Mouse (Mus musculus) hindbrain, embryonic 13.5 days (tissue): ENCODE results near the gene Gnao1. TPM values are rescaled to one million over a fixed set of nuclear protein-coding genes. Genes with fewer than 3 reads are reported as not detected.

Source experiments
- ATAC-seq: fragments of 200-750 bp; cut with Nextera tagmentation; 2 replicates; pipeline ENCODE4 v1.8.0; 2017; ENCODE audit warnings: moderate TSS enrichment; ENCODE audit not compliant: low FRiP score
- H3K27ac ChIP-seq: fragments of 300-500 bp; sonication (generic); 2 replicates; pipeline ENCODE4 v1.5.1; 2015; ENCODE audit warnings: inconsistent platforms, mild to moderate bottlenecking, moderate library complexity
- H3K27me3 ChIP-seq: fragments of 300-500 bp; sonication (generic); 2 replicates; pipeline ENCODE4 v1.6.1; 2015; ENCODE audit warnings: mild to moderate bottlenecking, inconsistent platforms
- H3K36me3 ChIP-seq: fragments of 300-500 bp; sonication (generic); 2 replicates; pipeline ENCODE4 v1.6.1; 2015; ENCODE audit warnings: mild to moderate bottlenecking, inconsistent platforms
- H3K4me1 ChIP-seq: fragments of 300-500 bp; sonication (generic); replicated peaks from 2 replicates; pipeline ENCODE4 v1.6.1; 2015; ENCODE audit warnings: inconsistent platforms
- H3K4me2 ChIP-seq: fragments of 300-500 bp; sonication (generic); 2 replicates; pipeline ENCODE4 v1.6.1; 2015; ENCODE audit warnings: inconsistent platforms, mild to moderate bottlenecking, moderate library complexity
- H3K4me3 ChIP-seq: fragments of 300-500 bp; sonication (generic); 2 replicates; pipeline ENCODE4 v1.5.1; 2015; ENCODE audit warnings: mild to moderate bottlenecking, inconsistent platforms
- H3K9ac ChIP-seq: fragments of 300-500 bp; sonication (generic); 2 replicates; pipeline ENCODE4 v1.6.1; 2015; ENCODE audit warnings: mild to moderate bottlenecking, inconsistent platforms
- H3K9me3 ChIP-seq: fragments of 300-500 bp; sonication (generic); 2 replicates; pipeline ENCODE4 v1.6.1; 2016; ENCODE audit warnings: inconsistent platforms
- WGBS: fragments of 180-500 bp; shearing (Covaris S2); methylation state at CpG from one replicate; pipeline ENCODE4 v1.1.7; 2015; 5-methylcytosine and 5-hydroxymethylcytosine counted together
- polyA plus RNA-seq: library from polyadenylated mRNA; unstranded; fragments of >200 nt; fragmentation: Nextera tagmentation; extraction: Ambion mirVana; gene quantifications from 2 replicates; pipeline ENCODE4 v1.2.1, GENCODE M21; 2015

Gnao1 gene
- polyA plus RNA-seq, 1 experiment from 2014 or later: 145 TPM

DNA sequence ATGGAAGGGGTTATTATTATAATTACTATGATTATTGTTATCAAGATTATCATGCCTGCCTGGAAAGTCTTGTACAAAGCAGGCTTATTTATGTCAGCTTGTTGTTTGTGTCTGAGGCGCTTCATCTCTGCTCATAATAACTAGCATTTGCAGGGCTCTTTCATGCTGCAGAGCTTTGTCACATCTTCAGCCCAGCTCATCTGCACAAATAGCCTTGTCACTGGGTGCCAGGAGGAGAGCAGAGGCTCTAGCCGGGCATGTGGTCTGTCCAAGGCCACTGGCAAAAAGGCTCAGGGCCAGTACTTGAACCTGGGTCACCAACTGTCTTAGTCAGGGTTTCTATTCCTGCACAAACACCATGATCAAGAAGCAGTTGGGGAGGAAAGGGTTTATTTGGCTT is 123.5 kb downstream of the Gnao1 start:
- Histone ChIP-seq H3K36me3 (peaks cover 7% of the 10 kb centered on the region), H3K9me3 (no peaks in the 10 kb centered on the region), H3K4me2 (no peak overlapping the region), H3K27me3 (no peaks in the 10 kb centered on the region), H3K4me1 (peaks cover 31% of the 10 kb centered on the region), H3K27ac (no peak overlapping the region), H3K9ac (no peak overlapping the region), H3K4me3 (no peak overlapping the region)
- 92% methylated on average over 2 of the region's 2 CpGs for WGBS
- ATAC-seq: no peak

GRCm38 (mm10) chr8:93938193-93938592 is 128.4 kb downstream of the Gnao1 start:
- no peaks in the 10 kb centered on the region for H3K9me3 ChIP-seq
- no peaks in the 10 kb centered on the region for H3K27me3 ChIP-seq
- H3K36me3 ChIP-seq: peaks cover 6% of the 10 kb centered on the region
- H3K4me3 ChIP-seq: no peak overlapping the region
- no peak for ATAC-seq
- no peak overlapping the region for H3K4me2 ChIP-seq
- no peak overlapping the region for H3K27ac ChIP-seq
- H3K4me1 ChIP-seq: peaks cover 16% of the 10 kb centered on the region
- WGBS: 85% methylated on average over 3 of the region's 3 CpGs
- H3K9ac ChIP-seq: no peak overlapping the region

DNA sequence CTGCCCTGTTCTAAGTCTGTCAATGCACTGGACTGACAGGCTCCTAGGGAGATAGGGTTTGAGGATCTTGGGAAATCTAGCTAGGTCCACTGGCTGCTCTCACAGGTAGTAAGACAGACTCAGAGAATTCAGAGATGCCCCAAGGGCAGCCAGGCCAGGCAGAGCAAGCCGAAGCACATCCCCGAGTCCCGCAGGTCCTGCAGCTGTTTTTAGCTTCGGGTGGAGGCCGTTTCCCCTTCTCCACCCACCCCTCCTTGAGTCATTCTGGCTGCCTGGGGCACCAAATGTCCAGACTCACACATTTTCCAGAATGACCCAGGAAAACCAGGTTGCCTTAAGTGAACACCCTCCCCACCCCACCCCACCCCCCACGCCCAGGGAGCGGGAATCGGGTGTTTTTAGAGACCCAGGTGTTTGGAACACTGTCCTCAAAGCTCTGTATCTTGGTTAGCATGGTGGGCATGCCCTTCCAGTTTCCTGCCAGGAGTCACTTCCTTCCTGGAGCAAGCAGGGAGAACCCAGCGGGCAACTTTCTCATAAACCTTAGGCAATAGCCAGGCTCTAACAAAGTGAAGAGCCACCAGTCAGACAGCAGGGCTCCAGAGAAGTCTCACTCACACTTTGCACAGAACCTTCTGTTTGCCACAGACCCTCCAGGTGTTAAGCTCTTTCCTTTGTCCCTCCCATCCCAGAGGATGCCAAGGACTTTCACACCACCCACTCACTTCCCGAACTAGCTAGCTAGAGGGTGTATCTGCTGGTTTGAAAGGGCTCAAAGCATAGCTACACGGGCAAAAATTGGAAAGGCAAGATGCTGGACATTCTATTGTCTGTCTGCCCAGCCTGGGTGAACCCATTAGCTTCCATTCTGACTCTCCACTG is 131.0 kb downstream of the Gnao1 start:
- H3K27me3 ChIP-seq: no peaks in the 10 kb centered on the region
- 78% methylated on average over 11 of the region's 11 CpGs for WGBS
- no peaks in the 10 kb centered on the region for H3K9me3 ChIP-seq
- peaks cover 8% of the 10 kb centered on the region; the same call in 1 of the 2 replicates for H3K4me1 ChIP-seq
- H3K9ac ChIP-seq: no peak overlapping the region
- no peak overlapping the region for H3K27ac ChIP-seq
- ATAC-seq: no peak
- no peak overlapping the region for H3K4me3 ChIP-seq
- peaks cover 23% of the 10 kb centered on the region for H3K36me3 ChIP-seq
- H3K4me2 ChIP-seq: no peak overlapping the region

DNA sequence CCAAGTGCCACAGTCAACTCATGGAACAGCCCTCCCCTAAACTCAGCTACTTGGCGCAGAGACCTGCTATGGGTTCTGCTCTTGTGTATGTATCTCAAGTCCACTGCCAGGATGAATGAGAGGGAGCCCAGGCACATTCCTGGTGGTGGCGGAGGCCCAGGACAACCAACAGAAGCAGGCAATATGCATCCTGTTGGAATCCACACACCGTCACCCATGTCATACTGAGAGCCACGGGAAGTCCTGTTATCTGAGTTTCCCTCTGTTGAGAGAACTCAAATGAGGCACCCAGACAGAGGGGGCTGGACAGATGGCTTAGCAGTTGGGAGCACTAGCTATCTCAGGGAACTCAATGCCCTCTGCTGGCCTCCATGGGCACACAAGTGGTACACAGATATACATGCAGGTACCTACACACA is 131.9 kb downstream of the Gnao1 start:
- peaks cover 8% of the 10 kb centered on the region; the same call in 1 of the 2 replicates for H3K4me1 ChIP-seq
- H3K27ac ChIP-seq: no peak overlapping the region
- ATAC-seq: no peak
- no peak overlapping the region for H3K4me3 ChIP-seq
- H3K36me3 ChIP-seq: peaks cover 31% of the 10 kb centered on the region
- no peak overlapping the region for H3K9ac ChIP-seq
- WGBS: 79% methylated on average over 4 of the region's 4 CpGs
- H3K9me3 ChIP-seq: no peaks in the 10 kb centered on the region
- H3K4me2 ChIP-seq: no peak overlapping the region
- H3K27me3 ChIP-seq: no peaks in the 10 kb centered on the region

DNA sequence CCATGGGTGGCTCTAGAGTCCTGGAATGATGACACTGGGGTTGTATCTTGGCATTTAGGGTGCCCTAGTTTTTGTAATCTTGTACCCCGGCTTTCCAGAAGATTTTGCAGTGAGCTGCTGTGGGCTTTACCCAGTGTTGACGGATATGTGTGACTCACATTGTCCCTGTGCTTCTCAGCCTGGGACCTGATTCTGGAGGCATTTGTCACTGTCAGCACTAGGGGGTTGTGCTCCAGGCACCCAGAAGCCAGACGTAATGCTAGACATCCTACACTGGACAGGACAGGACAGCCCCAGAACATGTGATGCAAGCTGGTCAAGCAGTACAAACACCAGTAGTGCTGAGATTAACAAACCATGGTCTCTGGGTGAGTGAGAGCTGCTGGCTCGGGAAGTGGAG is 136.0 kb downstream of the Gnao1 start:
- 0 out of 2 replicates have a peak, but pooled peaks cover 4% of the 10 kb centered on the region for H3K4me1 ChIP-seq
- no peaks in the 10 kb centered on the region for H3K9me3 ChIP-seq
- no peak overlapping the region for H3K4me2 ChIP-seq
- 74% methylated on average over 4 of the region's 4 CpGs for WGBS
- no peak overlapping the region for H3K27ac ChIP-seq
- no peak overlapping the region for H3K4me3 ChIP-seq
- peaks cover 67% of the 10 kb centered on the region for H3K36me3 ChIP-seq
- no peak overlapping the region for H3K9ac ChIP-seq
- ATAC-seq: no peak
- no peaks in the 10 kb centered on the region for H3K27me3 ChIP-seq

GRCm38 (mm10) chr8:93946397-93946796 is 136.6 kb downstream of the Gnao1 start:
- H3K4me2 ChIP-seq: no peak overlapping the region
- no peaks in the 10 kb centered on the region for H3K27me3 ChIP-seq
- no peak overlapping the region for H3K27ac ChIP-seq
- H3K36me3 ChIP-seq: peaks cover 73% of the 10 kb centered on the region
- H3K4me1 ChIP-seq: 0 out of 2 replicates have a peak, but pooled peaks cover 4% of the 10 kb centered on the region
- WGBS: 100% methylated on average over 1 of the region's 1 CpGs
- no peak overlapping the region for H3K4me3 ChIP-seq
- no peak for ATAC-seq
- H3K9me3 ChIP-seq: no peaks in the 10 kb centered on the region
- no peak overlapping the region for H3K9ac ChIP-seq

- no peak for ATAC-seq
- H3K4me3 ChIP-seq: no peak overlapping the region
- H3K27ac ChIP-seq: no peak overlapping the region
- no peaks in the 10 kb centered on the region for H3K4me1 ChIP-seq
- 88% methylated on average over 14 of the region's 14 CpGs for WGBS
- no peaks in the 10 kb centered on the region for H3K27me3 ChIP-seq
- H3K4me2 ChIP-seq: no peak overlapping the region
- H3K9ac ChIP-seq: no peak overlapping the region
- H3K9me3 ChIP-seq: no peaks in the 10 kb centered on the region
- H3K36me3 ChIP-seq: peaks cover 92% of the 10 kb centered on the region
These were observed 140.4 kb downstream of the Gnao1 start for GRCm38 (mm10) chr8:93950133-93950532.

- Histone ChIP-seq H3K27me3 (no peaks in the 10 kb centered on the region), H3K9ac (no peak overlapping the region), H3K4me1 (no peaks in the 10 kb centered on the region), H3K4me2 (no peak overlapping the region), H3K27ac (no peak overlapping the region), H3K4me3 (no peak overlapping the region), H3K36me3 (peaks cover 95% of the 10 kb centered on the region), H3K9me3 (no peaks in the 10 kb centered on the region)
- 85% methylated on average over 8 of the region's 9 CpGs for WGBS
- ATAC-seq: no peak
These were observed 142.7 kb downstream of the Gnao1 start for GRCm38 (mm10) chr8:93952511-93952910.

DNA sequence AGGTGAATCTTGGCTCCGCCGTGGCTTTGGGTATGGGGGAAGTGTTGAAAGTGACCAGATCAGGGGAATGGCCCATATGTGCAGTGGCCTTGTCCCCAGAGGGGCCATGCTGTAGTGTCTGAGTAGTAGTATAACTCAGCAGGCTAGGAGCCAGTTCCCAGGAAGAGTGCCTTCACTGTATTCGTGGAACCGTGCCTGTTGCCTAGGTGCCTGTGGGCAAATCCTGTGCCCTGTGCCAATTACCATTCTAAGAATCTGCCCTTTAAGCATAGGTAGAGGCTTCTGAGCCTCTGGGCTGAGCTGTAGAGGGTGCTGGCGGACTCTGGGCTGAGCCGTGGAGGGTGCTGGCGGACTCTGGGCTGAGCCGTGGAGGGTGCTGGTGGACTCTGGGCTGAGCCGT is 148.6 kb downstream of the Gnao1 start:
- Histone ChIP-seq H3K4me3 (no peak overlapping the region), H3K36me3 (peaks cover 94% of the 10 kb centered on the region), H3K9me3 (no peaks in the 10 kb centered on the region), H3K9ac (no peak overlapping the region), H3K4me1 (no peaks in the 10 kb centered on the region), H3K27me3 (no peaks in the 10 kb centered on the region), H3K4me2 (no peak overlapping the region), H3K27ac (no peak overlapping the region)
- no peak for ATAC-seq
- WGBS: 89% methylated on average over 9 of the region's 9 CpGs

- no peaks in the 10 kb centered on the region for H3K27me3 ChIP-seq
- no peaks in the 10 kb centered on the region for H3K9me3 ChIP-seq
- 86% methylated on average over 6 of the region's 6 CpGs for WGBS
- H3K9ac ChIP-seq: no peak overlapping the region
- no peak for ATAC-seq
- H3K4me1 ChIP-seq: no peaks in the 10 kb centered on the region
- H3K4me2 ChIP-seq: no peak overlapping the region
- no peak overlapping the region for H3K4me3 ChIP-seq
- H3K27ac ChIP-seq: no peak overlapping the region
- peaks cover 94% of the 10 kb centered on the region for H3K36me3 ChIP-seq
These were observed 151.1 kb downstream of the Gnao1 start for GRCm38 (mm10) chr8:93960909-93961308.

GRCm38 (mm10) chr8:93968293-93968692 is 158.5 kb downstream of the Gnao1 start:
- Histone ChIP-seq H3K36me3 (peaks cover 86% of the 10 kb centered on the region), H3K4me3 (no peak overlapping the region), H3K4me2 (no peak overlapping the region), H3K27ac (no peak overlapping the region; the same call in 1 of the 2 replicates), H3K9me3 (no peaks in the 10 kb centered on the region), H3K4me1 (no peaks in the 10 kb centered on the region), H3K27me3 (no peaks in the 10 kb centered on the region), H3K9ac (no peak overlapping the region)
- 0 out of 2 replicates have a peak, but pooled peaks have one; percentile 5 for ATAC-seq
- WGBS: 72% methylated on average over 6 of the region's 6 CpGs

- Histone ChIP-seq H3K4me2 (no peak overlapping the region), H3K9me3 (no peaks in the 10 kb centered on the region), H3K4me3 (no peak overlapping the region), H3K4me1 (no peaks in the 10 kb centered on the region), H3K27me3 (no peaks in the 10 kb centered on the region), H3K27ac (peak overlapping the region; percentile 44; the same call in 1 of the 2 replicates), H3K9ac (no peak overlapping the region), H3K36me3 (peaks cover 86% of the 10 kb centered on the region)
- ATAC-seq: no peak
- WGBS: 76% methylated on average over 7 of the region's 7 CpGs
These were observed 160.0 kb downstream of the Gnao1 start for GRCm38 (mm10) chr8:93969626-93970340.
